Comparison of ENCODE assay signal across 9 mouse cellular contexts in genomic region chr1:155040086-155040726, GRCm38 (mm10). TPM values are rescaled to one million over a fixed set of nuclear protein-coding genes. Genes with fewer than 3 reads are reported as not detected.
DNase-seq lines count a peak whose midpoint lies in the region; ATAC-seq and TF ChIP-seq lines count a peak whose summit lies in the region.
"Had no signal": no experiment of that assay in that cellular context is flagged by ENCODE, and none has a peak within 500 bp of the region (broad histone marks: within the 10 kb centered on the region; RNA-seq: fewer than 3 reads in every experiment).

No protein-coding gene starts in this region.

- intact Hi-C loops in gastrocnemius, adult 2 months (cut with DNase I): no loop called here

- ATAC-seq in heart, embryonic 12.5 days (ENCODE audit: insufficient number of reproducible peaks, low FRiP score): peak; percentile 81
- ATAC-seq in lung, postnatal 0 days: peak; percentile 98
- no peak for ATAC-seq in cerebellum, adult (ENCODE audit: insufficient number of reproducible peaks, low FRiP score, low TSS enrichment)
- ATAC-seq: forebrain, postnatal 0 days had no signal

- peaks cover 40% of the 10 kb centered on the region for H3K4me1 ChIP-seq in heart, embryonic 12.5 days (replicated peaks)
- no peaks in the 10 kb centered on the region for H3K4me1 ChIP-seq in lung, postnatal 0 days (ENCODE audit: insufficient read depth, low read depth, low read length)

- no peak overlapping the region for H3K4me3 ChIP-seq in gastrocnemius, adult 2 months
- peak overlapping the region; percentile 29; the same call in 1 of the 2 replicates for H3K4me3 ChIP-seq in heart, embryonic 12.5 days
- H3K4me3 ChIP-seq in lung, postnatal 0 days (ENCODE audit: low read depth, low read length): no peak overlapping the region

- TF ChIP-seq CTCF in gastrocnemius, adult 2 months (IDR thresholded peaks at IDR 0.05): no peak
- no peak for TF ChIP-seq CTCF in lung, postnatal 0 days (IDR thresholded peaks at IDR 0.05)

- H3K4me2 ChIP-seq in heart, embryonic 12.5 days: peak overlapping the region; percentile 60
- no peak overlapping the region for H3K4me2 ChIP-seq in lung, postnatal 0 days (replicated peaks; ENCODE audit: low read depth, low read length)

- H3K27ac ChIP-seq in gastrocnemius, adult 2 months: 0 out of 2 replicates have a peak overlapping the region, but pooled peaks have one; percentile 5
- peak overlapping the region; percentile 99 for H3K27ac ChIP-seq in heart, embryonic 12.5 days (ENCODE audit: poor library complexity, severe bottlenecking)
- H3K27ac ChIP-seq in lung, postnatal 0 days (ENCODE audit: low read length): no peak overlapping the region

- no peak for DNase-seq in gastrocnemius, adult 2 months
- DNase-seq in gastrocnemius, postnatal 10 days: no peak
- DNase-seq in CD8-positive naive resting alpha-beta T cell, adult 2 months (ENCODE audit: low read depth in 2 of 2, low spot score in 2 of 2): peak; percentile 52 to 61
- peak; percentile 90 for DNase-seq in lung, postnatal 0 days (ENCODE audit: low spot score)
- no peak for DNase-seq in kidney, adult 11 months
- DNase-seq in kidney, adult 18-20 months: no peak
- DNase-seq: forebrain, postnatal 0 days had no signal

- H3K36me3 ChIP-seq in heart, embryonic 12.5 days: no peaks in the 10 kb centered on the region
- H3K36me3 ChIP-seq in lung, postnatal 0 days (ENCODE audit: insufficient read depth, low read length): no peaks in the 10 kb centered on the region

- no peaks in the 10 kb centered on the region for H3K27me3 ChIP-seq in heart, embryonic 12.5 days (replicated peaks)
- H3K27me3 ChIP-seq in lung, postnatal 0 days (replicated peaks; ENCODE audit: insufficient read depth, low read length): no peaks in the 10 kb centered on the region

- no peak overlapping the region; the same call in none of the 2 replicates for H3K9ac ChIP-seq in heart, embryonic 12.5 days
- no peak overlapping the region for H3K9ac ChIP-seq in lung, postnatal 0 days (replicated peaks; ENCODE audit: low read depth)
- H3K9ac ChIP-seq: forebrain, postnatal 0 days had no signal

- WGBS in heart, embryonic 12.5 days: 10% methylated on average over 9 of the region's 9 CpGs
- 22% methylated on average over 8 of the region's 9 CpGs for WGBS in lung, postnatal 0 days

- TF ChIP-seq EP300 in lung, postnatal 0 days (IDR thresholded peaks at IDR 0.05): peak; percentile 67

- H3K9me3 ChIP-seq in heart, embryonic 12.5 days (replicated peaks): no peaks in the 10 kb centered on the region
- no peaks in the 10 kb centered on the region for H3K9me3 ChIP-seq in lung, postnatal 0 days (ENCODE audit: low read length)

RNA-seq across cellular contexts. Expression of gene Ier5, which starts 59.2 kb away (rescaled TPM):
- total RNA-seq in gastrocnemius, adult 2 months (2021): 1 to 10 TPM; 4.6 to 4.7 TPM
- 1 to 10 TPM; 5.8 to 9.1 TPM for total RNA-seq in gastrocnemius, postnatal 10 days (2021)
- polyA plus RNA-seq in heart, embryonic 12.5 days (2016; fragmentation: Nextera tagmentation; extraction: Ambion mirVana): 8.9 and 10.9 TPM in 2 replicates
- polyA plus RNA-seq in lung, postnatal 0 days (2015; fragmentation: Nextera tagmentation; extraction: Ambion mirVana): 10.9 and 15.3 TPM in 2 replicates

Comparison
In these comparisons a context has a peak if more than half of its experiments do, and no peak if none do; other contexts are left out.
1. DNase-seq: peak in CD8-positive naive resting alpha-beta T cell, adult 2 months (2 of 2) and lung, postnatal 0 days (single experiment); none in gastrocnemius, adult 2 months (single experiment), gastrocnemius, postnatal 10 days (single experiment), kidney, adult 11 months (single experiment) and kidney, adult 18-20 months (single experiment).